Mouse (Mus musculus) stomach, postnatal 0 days (tissue): Measurements from ENCODE around the gene Rps6kc1.

Experiments
- CTCF ChIP-seq: IDR thresholded peaks from 2 replicates; pipeline ENCODE4 v1.5.1; 2016; ENCODE audit warnings: antibody characterized with exemption, low read depth, mild to moderate bottlenecking, moderate library complexity
- EP300 ChIP-seq: optimal IDR thresholded peaks from 2 replicates; pipeline ENCODE3; 2016; ENCODE audit warnings: antibody characterized with exemption

DNA sequence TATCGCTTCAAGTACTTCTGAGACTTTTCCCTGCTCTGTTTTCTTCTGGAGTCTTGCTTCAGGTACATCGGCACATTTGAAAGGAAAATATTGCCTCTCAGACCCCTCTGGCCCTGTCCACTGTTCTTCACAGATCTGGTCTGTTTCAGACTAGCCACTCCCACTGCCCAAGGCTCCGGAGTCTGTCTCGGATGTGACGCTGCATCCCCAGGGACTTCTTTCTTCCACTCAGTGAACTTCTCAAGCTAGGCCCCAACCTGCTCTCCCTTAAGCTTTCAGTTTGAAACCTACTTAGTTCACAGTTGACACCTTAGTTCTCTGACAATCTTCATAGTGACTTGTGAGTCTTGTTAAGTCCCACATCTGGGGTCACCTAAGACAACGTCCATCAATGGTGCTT is 133.9 kb downstream of the Rps6kc1 start:
- no peak for TF ChIP-seq EP300
- TF ChIP-seq CTCF: no peak
